Mouse (Mus musculus): ENCODE data around the gene Ccdc121. TPM values are rescaled to one million over a fixed set of nuclear protein-coding genes. Genes with fewer than 3 reads are reported as not detected.
"Not testable (repeated sequence)": the region's sequence is repeated elsewhere in the genome, so short reads cannot be mapped to it uniquely, and the experiment has no call there.

Gene Ccdc121
- polyA plus RNA-seq, 1 experiment from 2014 or later: not detected

- Histone ChIP-seq H3K27ac (ENCODE audit: low read length) (no peak overlapping the region), H3K9me3 (replicated peaks; ENCODE audit: control insufficient read depth, low read length) (no peaks in the 10 kb centered on the region), H3K4me1 (ENCODE audit: control insufficient read depth, low read depth, low read length) (no peaks in the 10 kb centered on the region), H3K27me3 (ENCODE audit: control insufficient read depth, insufficient read depth, low read depth, low read length) (no peaks in the 10 kb centered on the region), H3K9ac (ENCODE audit: low read depth, low read length) (no peak overlapping the region), H3K4me3 (ENCODE audit: low read depth, low read length) (no peak overlapping the region), H3K4me2 (ENCODE audit: low read depth, low read length) (no peak overlapping the region), H3K36me3 (ENCODE audit: control insufficient read depth, insufficient read depth) (no peaks in the 10 kb centered on the region)
- ATAC-seq (ENCODE audit: low read depth): no peak
- WGBS (ENCODE audit: insufficient replicate concordance): 57% methylated on average over 4 of the region's 4 CpGs
These were observed 7.9 kb upstream of the Ccdc121 start for GRCm38 (mm10) chr1:181519137-181519536.

DNA sequence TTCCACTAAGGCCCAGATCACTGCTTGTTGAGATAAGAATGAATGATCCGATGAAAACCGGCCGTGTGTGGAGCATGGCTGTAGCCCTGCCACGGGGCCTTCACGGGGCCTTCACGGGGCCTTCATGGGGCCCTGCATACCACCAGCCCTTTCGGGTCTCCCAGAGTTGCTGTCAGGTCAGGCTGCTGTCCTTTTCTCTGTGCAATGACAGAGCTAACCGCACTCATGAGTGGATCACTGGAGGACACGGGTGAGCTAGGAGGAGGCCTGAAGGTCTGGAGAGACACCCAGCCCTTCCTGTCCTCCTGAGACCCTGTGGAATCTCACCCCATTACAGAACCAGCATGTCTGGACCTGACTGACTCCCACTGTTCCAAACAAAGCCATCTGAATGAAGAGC is 6.8 kb upstream of the Ccdc121 start:
- Histone ChIP-seq H3K4me1 (ENCODE audit: control insufficient read depth, low read depth, low read length) (no peaks in the 10 kb centered on the region), H3K9ac (ENCODE audit: low read depth, low read length) (no peak overlapping the region), H3K4me2 (ENCODE audit: low read depth, low read length) (no peak overlapping the region), H3K27me3 (ENCODE audit: control insufficient read depth, insufficient read depth, low read depth, low read length) (no peaks in the 10 kb centered on the region), H3K36me3 (ENCODE audit: control insufficient read depth, insufficient read depth) (no peaks in the 10 kb centered on the region), H3K27ac (ENCODE audit: low read length) (no peak overlapping the region), H3K9me3 (replicated peaks; ENCODE audit: control insufficient read depth, low read length) (no peaks in the 10 kb centered on the region), H3K4me3 (ENCODE audit: low read depth, low read length) (no peak overlapping the region)
- ATAC-seq (ENCODE audit: low read depth): no peak
- 73% methylated on average over 9 of the region's 9 CpGs for WGBS (ENCODE audit: insufficient replicate concordance)

GRCm38 (mm10) chr1:181512430-181513129 is 1.3 kb upstream of the Ccdc121 start:
- Histone ChIP-seq H3K4me2 (ENCODE audit: low read depth, low read length) (no peak overlapping the region), H3K27ac (ENCODE audit: low read length) (no peak overlapping the region), H3K4me1 (ENCODE audit: control insufficient read depth, low read depth, low read length) (no peaks in the 10 kb centered on the region), H3K36me3 (ENCODE audit: control insufficient read depth, insufficient read depth) (no peaks in the 10 kb centered on the region), H3K9ac (ENCODE audit: low read depth, low read length) (no peak overlapping the region), H3K9me3 (replicated peaks; ENCODE audit: control insufficient read depth, low read length) (no peaks in the 10 kb centered on the region), H3K27me3 (ENCODE audit: control insufficient read depth, insufficient read depth, low read depth, low read length) (no peaks in the 10 kb centered on the region), H3K4me3 (ENCODE audit: low read depth, low read length) (no peak overlapping the region)
- WGBS (ENCODE audit: insufficient replicate concordance): 54% methylated on average over 15 of the region's 15 CpGs
- ATAC-seq (ENCODE audit: low read depth): no peak

GRCm38 (mm10) chr1:181510855-181511254 is 396 bp downstream of the Ccdc121 start:
- H3K4me3 ChIP-seq (ENCODE audit: low read depth, low read length); H3K9me3 ChIP-seq (replicated peaks; ENCODE audit: control insufficient read depth, low read length); H3K9ac ChIP-seq (ENCODE audit: low read depth, low read length); H3K4me2 ChIP-seq (ENCODE audit: low read depth, low read length); H3K27me3 ChIP-seq (ENCODE audit: control insufficient read depth, insufficient read depth, low read depth, low read length); H3K36me3 ChIP-seq (ENCODE audit: control insufficient read depth, insufficient read depth); H3K27ac ChIP-seq (ENCODE audit: low read length); H3K4me1 ChIP-seq (ENCODE audit: control insufficient read depth, low read depth, low read length); ATAC-seq (ENCODE audit: low read depth): not testable (repeated sequence)
- WGBS (ENCODE audit: insufficient replicate concordance): 64% methylated on average over 11 of the region's 11 CpGs

DNA sequence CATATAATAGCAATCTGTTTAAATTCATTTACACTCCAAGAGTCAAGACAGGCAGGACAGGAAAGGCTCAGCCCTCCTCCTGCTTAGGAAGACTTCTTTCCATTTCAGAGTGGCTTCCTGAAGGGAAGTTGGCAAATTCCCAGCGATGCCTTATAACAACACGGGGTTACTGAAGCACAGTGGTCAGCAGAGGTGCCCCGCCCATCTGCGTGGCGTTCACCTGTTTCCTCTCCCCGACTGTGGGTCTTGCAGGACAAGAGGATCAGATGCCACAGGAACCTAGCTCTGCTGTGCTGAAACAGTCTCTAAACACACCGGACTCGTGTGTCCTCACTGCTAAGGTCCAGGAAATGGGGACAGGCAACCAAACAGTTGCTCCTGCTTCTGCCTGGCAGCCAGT is 5.9 kb downstream of the Ccdc121 start:
- no peaks in the 10 kb centered on the region for H3K9me3 ChIP-seq (replicated peaks; ENCODE audit: control insufficient read depth, low read length)
- no peaks in the 10 kb centered on the region for H3K4me1 ChIP-seq (ENCODE audit: control insufficient read depth, low read depth, low read length)
- no peak for ATAC-seq (ENCODE audit: low read depth)
- 20% methylated on average over 8 of the region's 8 CpGs for WGBS (ENCODE audit: insufficient replicate concordance)
- H3K9ac ChIP-seq (ENCODE audit: low read depth, low read length): no peak overlapping the region
- H3K36me3 ChIP-seq (ENCODE audit: control insufficient read depth, insufficient read depth): no peaks in the 10 kb centered on the region
- H3K27me3 ChIP-seq (ENCODE audit: control insufficient read depth, insufficient read depth, low read depth, low read length): no peaks in the 10 kb centered on the region
- no peak overlapping the region for H3K4me3 ChIP-seq (ENCODE audit: low read depth, low read length)
- no peak overlapping the region for H3K27ac ChIP-seq (ENCODE audit: low read length)
- H3K4me2 ChIP-seq (ENCODE audit: low read depth, low read length): no peak overlapping the region

DNA sequence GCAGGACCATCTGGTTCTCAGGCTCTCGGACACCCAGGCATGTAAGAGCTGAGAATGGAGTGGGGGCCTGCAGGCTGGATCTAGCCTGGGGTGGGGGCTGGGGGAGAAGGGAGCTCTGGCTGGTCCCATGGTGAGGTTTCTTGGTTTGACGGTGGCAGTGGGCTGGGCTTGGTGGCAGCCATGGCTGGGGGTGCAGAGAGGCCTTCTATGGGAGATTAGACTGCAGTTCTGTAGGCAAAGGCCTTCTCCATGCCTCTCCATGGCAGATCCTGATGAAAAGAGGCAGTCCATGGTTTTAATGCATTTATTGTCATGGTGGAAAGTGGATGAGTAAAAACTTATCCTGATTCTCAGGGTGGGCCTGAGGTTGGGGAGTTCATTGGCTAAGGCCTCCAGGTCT is 7.8 kb downstream of the Ccdc121 start:
- Histone ChIP-seq H3K9me3 (replicated peaks; ENCODE audit: control insufficient read depth, low read length) (no peaks in the 10 kb centered on the region), H3K4me1 (ENCODE audit: control insufficient read depth, low read depth, low read length) (no peaks in the 10 kb centered on the region), H3K27ac (ENCODE audit: low read length) (no peak overlapping the region), H3K27me3 (ENCODE audit: control insufficient read depth, insufficient read depth, low read depth, low read length) (no peaks in the 10 kb centered on the region), H3K36me3 (ENCODE audit: control insufficient read depth, insufficient read depth) (no peaks in the 10 kb centered on the region), H3K4me3 (ENCODE audit: low read depth, low read length) (no peak overlapping the region), H3K9ac (ENCODE audit: low read depth, low read length) (no peak overlapping the region), H3K4me2 (ENCODE audit: low read depth, low read length) (no peak overlapping the region)
- ATAC-seq (ENCODE audit: low read depth): no peak
- 54% methylated on average over 2 of the region's 2 CpGs for WGBS (ENCODE audit: insufficient replicate concordance)

DNA sequence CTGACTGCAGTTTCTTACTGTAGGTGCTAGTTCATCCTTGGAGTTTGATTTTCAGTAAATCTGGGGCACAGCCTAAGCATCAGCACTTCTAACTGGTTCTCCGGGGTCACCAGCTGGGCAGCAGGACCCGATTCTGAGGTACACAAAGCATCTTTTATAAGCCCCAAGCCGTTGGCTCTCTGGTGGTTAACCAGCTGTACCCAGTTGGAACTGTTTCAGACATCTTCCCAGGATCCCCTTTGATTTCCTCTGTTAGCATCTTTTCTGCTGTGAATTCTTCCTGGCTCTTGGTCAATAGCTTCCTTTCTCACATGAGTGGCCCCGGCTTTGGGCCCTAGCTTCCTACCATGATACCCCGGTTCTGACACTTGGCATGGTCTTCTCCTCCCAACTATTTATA is 26.6 kb downstream of the Ccdc121 start:
- 55% methylated on average over 5 of the region's 5 CpGs for WGBS (ENCODE audit: insufficient replicate concordance)
- no peak overlapping the region for H3K4me3 ChIP-seq (ENCODE audit: low read depth, low read length)
- no peak overlapping the region for H3K27ac ChIP-seq (ENCODE audit: low read length)
- H3K9ac ChIP-seq (ENCODE audit: low read depth, low read length): no peak overlapping the region
- ATAC-seq (ENCODE audit: low read depth): no peak
- no peak overlapping the region for H3K4me2 ChIP-seq (ENCODE audit: low read depth, low read length)
- no peaks in the 10 kb centered on the region for H3K36me3 ChIP-seq (ENCODE audit: control insufficient read depth, insufficient read depth)
- H3K27me3 ChIP-seq (ENCODE audit: control insufficient read depth, insufficient read depth, low read depth, low read length): no peaks in the 10 kb centered on the region
- no peaks in the 10 kb centered on the region for H3K9me3 ChIP-seq (replicated peaks; ENCODE audit: control insufficient read depth, low read length)
- H3K4me1 ChIP-seq (ENCODE audit: control insufficient read depth, low read depth, low read length): no peaks in the 10 kb centered on the region

- Histone ChIP-seq H3K27ac (ENCODE audit: low read length) (no peak overlapping the region), H3K4me1 (ENCODE audit: control insufficient read depth, low read depth, low read length) (no peaks in the 10 kb centered on the region), H3K4me3 (ENCODE audit: low read depth, low read length) (no peak overlapping the region), H3K27me3 (ENCODE audit: control insufficient read depth, insufficient read depth, low read depth, low read length) (no peaks in the 10 kb centered on the region), H3K9me3 (replicated peaks; ENCODE audit: control insufficient read depth, low read length) (no peaks in the 10 kb centered on the region), H3K36me3 (ENCODE audit: control insufficient read depth, insufficient read depth) (no peaks in the 10 kb centered on the region), H3K4me2 (ENCODE audit: low read depth, low read length) (no peak overlapping the region), H3K9ac (ENCODE audit: low read depth, low read length) (no peak overlapping the region)
- 49% methylated on average over 6 of the region's 6 CpGs for WGBS (ENCODE audit: insufficient replicate concordance)
- ATAC-seq (ENCODE audit: low read depth): no peak
These were observed 34.7 kb downstream of the Ccdc121 start for GRCm38 (mm10) chr1:181476557-181476956.

GRCm38 (mm10) chr1:181476141-181476540 is 35.1 kb downstream of the Ccdc121 start:
- no peaks in the 10 kb centered on the region for H3K27me3 ChIP-seq (ENCODE audit: control insufficient read depth, insufficient read depth, low read depth, low read length)
- ATAC-seq (ENCODE audit: low read depth): no peak
- no peak overlapping the region for H3K4me2 ChIP-seq (ENCODE audit: low read depth, low read length)
- H3K9ac ChIP-seq (ENCODE audit: low read depth, low read length): no peak overlapping the region
- H3K4me3 ChIP-seq (ENCODE audit: low read depth, low read length): no peak overlapping the region
- H3K4me1 ChIP-seq (ENCODE audit: control insufficient read depth, low read depth, low read length): no peaks in the 10 kb centered on the region
- WGBS (ENCODE audit: insufficient replicate concordance): 52% methylated on average over 8 of the region's 8 CpGs
- H3K27ac ChIP-seq (ENCODE audit: low read length): no peak overlapping the region
- H3K36me3 ChIP-seq (ENCODE audit: control insufficient read depth, insufficient read depth): no peaks in the 10 kb centered on the region
- no peaks in the 10 kb centered on the region for H3K9me3 ChIP-seq (replicated peaks; ENCODE audit: control insufficient read depth, low read length)

Measured in liver, embryonic 16.5 days (tissue).